Mouse (Mus musculus) megakaryocyte progenitor cell, adult 5-6 weeks (primary cell): ENCODE data around the gene Cog3. TPM values are rescaled to one million over a fixed set of nuclear protein-coding genes. Genes with fewer than 3 reads are reported as not detected.

Experiments
- ATAC-seq: replicated peaks from 2 replicates; pipeline ENCODE4 v1.8.0; 2016; ENCODE audit warnings: mild to moderate bottlenecking, moderate TSS enrichment, inconsistent platforms; ENCODE audit not compliant: poor library complexity
- total RNA-seq, 2 experiments: library from RNA; stranded (forward) in 1 of 2; stranded (reverse) in 1 of 2; fragments of 157-497, 149-512 nt in 1 of 2; fragments of 200-1000 nt in 1 of 2; gene quantifications; 2 replicates each; pipeline versions ENCODE4 v1.2.3 to v1.2.4; 2015 to 2017

Cog3 gene
- total RNA-seq, 2 experiments from 2014 or later = 20.1 to 25.4 TPM

GRCm38 (mm10) chr14:75761028-75761805 is 6.9 kb upstream of the Cog3 start:
- peak; percentile 96 for ATAC-seq

GRCm38 (mm10) chr14:75758401-75758800 is 4.1 kb upstream of the Cog3 start:
- ATAC-seq = no peak

GRCm38 (mm10) chr14:75757821-75758220 is 3.5 kb upstream of the Cog3 start:
- no peak for ATAC-seq

- ATAC-seq = no peak
Measured at GRCm38 (mm10) chr14:75756971-75757370, 2.7 kb upstream of the Cog3 start.

- ATAC-seq = no peak
Measured at GRCm38 (mm10) chr14:75753206-75753605, 1.1 kb downstream of the Cog3 start.

GRCm38 (mm10) chr14:75751040-75751439 is 3.3 kb downstream of the Cog3 start:
- ATAC-seq = peak; percentile 43

- peak; percentile 83 for ATAC-seq
Measured at GRCm38 (mm10) chr14:75749123-75749522, 5.2 kb downstream of the Cog3 start.

- ATAC-seq = no peak
Measured at GRCm38 (mm10) chr14:75747960-75748359, 6.4 kb downstream of the Cog3 start.

- peak; percentile 63 for ATAC-seq
Measured at GRCm38 (mm10) chr14:75741904-75742303, 12.4 kb downstream of the Cog3 start.

- peak; percentile 91 for ATAC-seq
Measured at GRCm38 (mm10) chr14:75735597-75735996, 18.7 kb downstream of the Cog3 start.

GRCm38 (mm10) chr14:75732631-75733030 is 21.7 kb downstream of the Cog3 start:
- no peak for ATAC-seq

GRCm38 (mm10) chr14:75731361-75731760 is 23.0 kb downstream of the Cog3 start:
- no peak for ATAC-seq

- no peak for ATAC-seq
Measured at GRCm38 (mm10) chr14:75728111-75728510, 26.2 kb downstream of the Cog3 start.

- ATAC-seq = peak; percentile 89
Measured at GRCm38 (mm10) chr14:75727046-75727445, 27.3 kb downstream of the Cog3 start.

GRCm38 (mm10) chr14:75722816-75723215 is 31.5 kb downstream of the Cog3 start:
- no peak for ATAC-seq

GRCm38 (mm10) chr14:75721977-75722563 is 32.2 kb downstream of the Cog3 start:
- peak; percentile 96 for ATAC-seq

- ATAC-seq = no peak
Measured at GRCm38 (mm10) chr14:75720121-75720520, 34.2 kb downstream of the Cog3 start.

GRCm38 (mm10) chr14:75716410-75716809 is 37.9 kb downstream of the Cog3 start:
- no peak for ATAC-seq

GRCm38 (mm10) chr14:75713661-75714060 is 40.7 kb downstream of the Cog3 start:
- ATAC-seq = no peak; the same call in 1 of the 2 replicates

- ATAC-seq = no peak
Measured at GRCm38 (mm10) chr14:75712687-75713086, 41.6 kb downstream of the Cog3 start.

GRCm38 (mm10) chr14:75711731-75712130 is 42.6 kb downstream of the Cog3 start:
- ATAC-seq = no peak

- ATAC-seq = no peak
Measured at GRCm38 (mm10) chr14:75708986-75709385, 45.3 kb downstream of the Cog3 start.
